Comparison of ENCODE assay signal across 8 mouse cellular contexts in the genomic region with DNA sequence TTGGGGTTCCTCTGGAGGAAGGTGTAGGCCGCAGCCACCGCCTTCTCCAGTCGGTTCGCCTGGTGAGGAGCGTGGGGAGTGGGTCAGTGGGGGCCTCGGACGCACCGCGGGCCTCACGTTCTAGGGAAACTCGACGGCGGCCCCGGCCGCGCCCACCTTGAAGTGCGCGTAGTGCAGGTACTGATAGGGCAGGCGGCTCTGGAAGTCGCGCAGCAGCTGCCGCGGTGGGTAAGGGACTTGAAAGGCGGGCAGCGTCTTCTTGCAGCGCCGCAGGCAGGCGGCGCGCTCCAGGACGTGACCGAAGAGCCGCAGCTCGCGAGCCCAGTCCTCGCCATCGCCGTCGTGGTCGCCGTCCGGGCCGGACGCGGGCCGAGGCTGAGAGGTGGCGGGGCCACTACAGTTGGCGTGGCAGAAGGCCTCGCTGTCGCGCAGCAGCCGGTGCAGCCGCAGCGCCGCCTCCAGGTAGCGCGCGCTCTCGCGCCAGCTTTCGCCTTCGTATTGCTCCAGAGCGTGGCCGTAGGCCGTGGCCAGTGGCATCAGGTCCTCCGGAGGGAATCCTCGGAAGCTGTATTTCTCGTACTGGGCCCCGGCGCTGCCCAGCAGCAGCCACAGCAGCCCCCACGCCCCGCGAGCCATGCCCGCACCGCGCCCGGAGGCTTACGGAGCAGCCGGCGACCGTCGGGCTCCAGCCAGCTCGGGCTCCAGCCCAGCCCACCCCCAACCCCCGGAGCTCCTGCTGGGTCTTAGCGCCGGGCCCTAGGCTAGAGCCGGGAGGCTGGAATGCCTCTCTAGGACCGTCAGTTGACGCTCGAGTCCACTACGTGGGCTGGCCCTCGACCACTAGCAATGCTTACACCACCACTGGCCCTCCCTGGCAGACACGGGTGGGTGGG. TPM values are rescaled to one million over a fixed set of nuclear protein-coding genes. Genes with fewer than 3 reads are reported as not detected.
DNase-seq lines count a peak whose midpoint lies in the region; ATAC-seq lines count a peak whose summit lies in the region.

A gene (minus strand): TSS at position 816 of the 893 bp plus-strand sequence.

- no peaks in the 10 kb centered on the region for H3K9me3 ChIP-seq in intestine, embryonic 15.5 days
- H3K9me3 ChIP-seq in limb, embryonic 11.5 days (ENCODE audit: control insufficient read depth, low read length) = no peaks in the 10 kb centered on the region
- H3K9me3 ChIP-seq in midbrain, embryonic 11.5 days (ENCODE audit: control insufficient read depth, low read length) = no peaks in the 10 kb centered on the region

- H3K36me3 ChIP-seq in intestine, embryonic 15.5 days = 0 out of 2 replicates have a peak, but pooled peaks cover 5% of the 10 kb centered on the region
- H3K36me3 ChIP-seq in limb, embryonic 11.5 days (ENCODE audit: control insufficient read depth, insufficient read depth, low read length) = no peaks in the 10 kb centered on the region
- H3K36me3 ChIP-seq in midbrain, embryonic 11.5 days (ENCODE audit: control insufficient read depth, insufficient read depth, low read length) = no peaks in the 10 kb centered on the region

- peak within 1 kb of the TSS; percentile 80 for H3K4me3 ChIP-seq in intestine, embryonic 15.5 days (replicated peaks)
- H3K4me3 ChIP-seq in limb, embryonic 11.5 days (ENCODE audit: low read depth, low read length) = peak within 1 kb of the TSS; percentile 72
- H3K4me3 ChIP-seq in midbrain, embryonic 11.5 days (ENCODE audit: low read depth, low read length) = peak within 1 kb of the TSS; percentile 64

- H3K27me3 ChIP-seq in intestine, embryonic 15.5 days (replicated peaks) = no peaks in the 10 kb centered on the region
- no peaks in the 10 kb centered on the region for H3K27me3 ChIP-seq in limb, embryonic 11.5 days (ENCODE audit: control insufficient read depth, insufficient read depth, low read length)
- H3K27me3 ChIP-seq in midbrain, embryonic 11.5 days (ENCODE audit: control insufficient read depth, insufficient read depth, low read length) = peaks cover 19% of the 10 kb centered on the region

- peak; percentile 92 for ATAC-seq in intestine, embryonic 15.5 days
- peak; percentile 92 for ATAC-seq in limb, embryonic 11.5 days (ENCODE audit: insufficient number of reproducible peaks, low FRiP score, low TSS enrichment, low read depth)
- peak; percentile 93 for ATAC-seq in midbrain, embryonic 11.5 days (ENCODE audit: low FRiP score)
- no peak for ATAC-seq in erythroid progenitor cell, adult 5-6 weeks (replicated peaks; ENCODE audit: low FRiP score, poor library complexity, severe bottlenecking)

- peak within 1 kb of the TSS; percentile 78 for H3K4me2 ChIP-seq in intestine, embryonic 15.5 days (replicated peaks)
- peak within 1 kb of the TSS; percentile 90 for H3K4me2 ChIP-seq in limb, embryonic 11.5 days (ENCODE audit: low read depth, severe bottlenecking)
- H3K4me2 ChIP-seq in midbrain, embryonic 11.5 days = peak within 1 kb of the TSS; percentile 65

- peak within 1 kb of the TSS; percentile 93 for H3K9ac ChIP-seq in intestine, embryonic 15.5 days
- peak within 1 kb of the TSS; percentile 85 for H3K9ac ChIP-seq in limb, embryonic 11.5 days (ENCODE audit: low read length)
- peak within 1 kb of the TSS; percentile 74 for H3K9ac ChIP-seq in midbrain, embryonic 11.5 days (ENCODE audit: low read length)

- H3K27ac ChIP-seq in intestine, embryonic 15.5 days = peak within 1 kb of the TSS; percentile 96
- peak within 1 kb of the TSS; percentile 90 for H3K27ac ChIP-seq in limb, embryonic 11.5 days (replicated peaks; ENCODE audit: low read depth, low read length)
- no peak within 1 kb of the TSS for H3K27ac ChIP-seq in midbrain, embryonic 11.5 days (ENCODE audit: low read depth, low read length)

- peaks cover 39% of the 10 kb centered on the region for H3K4me1 ChIP-seq in intestine, embryonic 15.5 days (replicated peaks)
- H3K4me1 ChIP-seq in limb, embryonic 11.5 days (ENCODE audit: control insufficient read depth, insufficient read depth, low read length) = peaks cover 24% of the 10 kb centered on the region
- peaks cover 6% of the 10 kb centered on the region for H3K4me1 ChIP-seq in midbrain, embryonic 11.5 days (ENCODE audit: control insufficient read depth, insufficient read depth, low read length)

- 2% methylated on average over 93 of the region's 93 CpGs for WGBS in intestine, embryonic 15.5 days
- 1% methylated on average over 91 of the region's 93 CpGs for WGBS in limb, embryonic 11.5 days
- WGBS in midbrain, embryonic 11.5 days = 2% methylated on average over 93 of the region's 93 CpGs

- DNase-seq in adrenal gland, postnatal 14 days = peak; percentile 92
- peak; percentile 94 for DNase-seq in embryo, embryonic 11 days
- no peak for DNase-seq in gonadal fat pad, adult 2 months (ENCODE audit: low read depth)
- peak; percentile 90 for DNase-seq in limb, embryonic 11.5 days (ENCODE audit: low spot score)
- peak; percentile 99 for DNase-seq in midbrain, embryonic 11.5 days (ENCODE audit: low spot score, missing footprints)
- DNase-seq in skeletal muscle tissue, adult 2 months (ENCODE audit: low read depth, low spot score) = peak; percentile 86

RNA-seq across cellular contexts. Expression of the gene that starts here (rescaled TPM):
- 25.8 and 26.7 TPM in 2 replicates for total RNA-seq in adrenal gland, postnatal 14 days (2021)
- polyA plus RNA-seq in gonadal fat pad, adult 2 months (2012; rRNA removed) = 35.4 and 45.1 TPM in 2 replicates
- polyA plus RNA-seq in intestine, embryonic 15.5 days (2015; fragmentation: Nextera tagmentation; extraction: Ambion mirVana) = 44.1 and 45.4 TPM in 2 replicates
- 36.7 and 40.2 TPM in 2 replicates for polyA plus RNA-seq in limb, embryonic 11.5 days (2014; fragmentation: Nextera tagmentation; extraction: Ambion mirVana)
- 19.3 and 19.7 TPM in 2 replicates for polyA plus RNA-seq in midbrain, embryonic 11.5 days (2014; fragmentation: Nextera tagmentation; extraction: Ambion mirVana)
- total RNA-seq in erythroid progenitor cell, adult 5-6 weeks (2015; ENCODE audit: low replicate concordance) = not detected in 2 replicates
- not detected in 2 replicates for total RNA-seq in erythroid progenitor cell, adult 5-6 weeks (2017; ENCODE audit: low replicate concordance)

Comparison
In these comparisons a context has a peak if more than half of its experiments do, and no peak if none do; other contexts are left out.
1. RNA of the gene that starts here (total RNA-seq): 25.8 to 26.7 TPM in adrenal gland, postnatal 14 days; not detected in erythroid progenitor cell, adult 5-6 weeks; every median in the first group is over 10 times any median in the second.
2. Peak in every context shown above with its lines, with median percentiles within 50 percentile points of each other: H3K4me2 ChIP-seq, H3K4me3 ChIP-seq and H3K9ac ChIP-seq.